Mouse (Mus musculus): ENCODE data around the gene Il17ra. TPM values are rescaled to one million over a fixed set of nuclear protein-coding genes. Genes with fewer than 3 reads are reported as not detected.

Il17ra gene
- polyA plus RNA-seq, 1 experiment = 10.8 TPM

- Histone ChIP-seq H3K27me3 (ENCODE audit: control insufficient read depth, insufficient read depth, insufficient read length) (no peaks in the 10 kb centered on the region), H3K79me3 (ENCODE audit: low read depth) (no peaks in the 10 kb centered on the region), H3K36me3 (ENCODE audit: control insufficient read depth, insufficient read depth) (no peaks in the 10 kb centered on the region), H3K79me2 (ENCODE audit: control insufficient read depth, insufficient read depth) (no peaks in the 10 kb centered on the region), H3ac (ENCODE audit: control insufficient read depth, insufficient read length, low read depth) (no peak overlapping the region), H3K4me3 (ENCODE audit: insufficient read depth, poor library complexity, severe bottlenecking) (no peak overlapping the region)
- TF ChIP-seq FOSL1 (IDR thresholded peaks at IDR 0.05; ENCODE audit: insufficient read depth, low read length, poor library complexity, severe bottlenecking) (no peak), CEBPB (IDR thresholded peaks at IDR 0.05; ENCODE audit: low read depth) (no peak), MYOG (IDR thresholded peaks at IDR 0.05; ENCODE audit: control insufficient read depth, extremely low read depth, insufficient read length) (no peak), MYOD1 (IDR thresholded peaks at IDR 0.05; ENCODE audit: control insufficient read depth, insufficient read length, low read depth) (no peak), CTCF (IDR thresholded peaks at IDR 0.05; ENCODE audit: control insufficient read depth, insufficient read depth, insufficient read length) (no peak), MAX (IDR thresholded peaks at IDR 0.05) (no peak), USF1 (IDR thresholded peaks at IDR 0.05; ENCODE audit: low read depth) (no peak)
Observed at GRCm38 (mm10) chr6:120508645-120509044, 45.6 kb downstream of the Il17ra start.

- Histone ChIP-seq H3K27me3 (ENCODE audit: control insufficient read depth, insufficient read depth, insufficient read length) (no peaks in the 10 kb centered on the region), H3K79me2 (ENCODE audit: control insufficient read depth, insufficient read depth) (no peaks in the 10 kb centered on the region), H3K36me3 (ENCODE audit: control insufficient read depth, insufficient read depth) (no peaks in the 10 kb centered on the region), H3K79me3 (ENCODE audit: low read depth) (no peaks in the 10 kb centered on the region), H3ac (ENCODE audit: control insufficient read depth, insufficient read length, low read depth) (no peak overlapping the region), H3K4me3 (ENCODE audit: insufficient read depth, poor library complexity, severe bottlenecking) (no peak overlapping the region)
- TF ChIP-seq MYOG (IDR thresholded peaks at IDR 0.05; ENCODE audit: control insufficient read depth, extremely low read depth, insufficient read length) (no peak), MYOD1 (IDR thresholded peaks at IDR 0.05; ENCODE audit: control insufficient read depth, insufficient read length, low read depth) (no peak), CEBPB (IDR thresholded peaks at IDR 0.05; ENCODE audit: low read depth) (no peak), USF1 (IDR thresholded peaks at IDR 0.05; ENCODE audit: low read depth) (no peak), FOSL1 (IDR thresholded peaks at IDR 0.05; ENCODE audit: insufficient read depth, low read length, poor library complexity, severe bottlenecking) (no peak), CTCF (IDR thresholded peaks at IDR 0.05; ENCODE audit: control insufficient read depth, insufficient read depth, insufficient read length) (no peak), MAX (IDR thresholded peaks at IDR 0.05) (no peak)
Observed at GRCm38 (mm10) chr6:120509975-120510374, 46.9 kb downstream of the Il17ra start.

- Histone ChIP-seq H3K4me3 (ENCODE audit: insufficient read depth, poor library complexity, severe bottlenecking) (no peak overlapping the region), H3ac (ENCODE audit: control insufficient read depth, insufficient read length, low read depth) (no peak overlapping the region)
Observed at GRCm38 (mm10) chr6:120510425-120510824, 47.4 kb downstream of the Il17ra start.

GRCm38 (mm10) chr6:120511212-120511611 lies 48.2 kb downstream of the Il17ra start:
- Histone ChIP-seq H3K79me3 (ENCODE audit: low read depth) (no peaks in the 10 kb centered on the region), H3K36me3 (ENCODE audit: control insufficient read depth, insufficient read depth) (no peaks in the 10 kb centered on the region), H3ac (ENCODE audit: control insufficient read depth, insufficient read length, low read depth) (no peak overlapping the region), H3K4me3 (ENCODE audit: insufficient read depth, poor library complexity, severe bottlenecking) (no peak overlapping the region), H3K27me3 (ENCODE audit: control insufficient read depth, insufficient read depth, insufficient read length) (no peaks in the 10 kb centered on the region), H3K79me2 (ENCODE audit: control insufficient read depth, insufficient read depth) (no peaks in the 10 kb centered on the region)
- TF ChIP-seq MYOD1 (IDR thresholded peaks at IDR 0.05; ENCODE audit: control insufficient read depth, insufficient read length, low read depth) (no peak), MAX (IDR thresholded peaks at IDR 0.05) (no peak), MYOG (IDR thresholded peaks at IDR 0.05; ENCODE audit: control insufficient read depth, extremely low read depth, insufficient read length) (no peak), CTCF (IDR thresholded peaks at IDR 0.05; ENCODE audit: control insufficient read depth, insufficient read depth, insufficient read length) (no peak), CEBPB (IDR thresholded peaks at IDR 0.05; ENCODE audit: low read depth) (no peak), USF1 (IDR thresholded peaks at IDR 0.05; ENCODE audit: low read depth) (no peak), FOSL1 (IDR thresholded peaks at IDR 0.05; ENCODE audit: insufficient read depth, low read length, poor library complexity, severe bottlenecking) (no peak)

More at GRCm38 (mm10) chr6:120510425-120510824, 47.4 kb downstream of the Il17ra start:
- H3K36me3 ChIP-seq (ENCODE audit: control insufficient read depth, insufficient read depth) = no peaks in the 10 kb centered on the region
- no peaks in the 10 kb centered on the region for H3K79me3 ChIP-seq (ENCODE audit: low read depth)
- no peaks in the 10 kb centered on the region for H3K27me3 ChIP-seq (ENCODE audit: control insufficient read depth, insufficient read depth, insufficient read length)
- H3K79me2 ChIP-seq (ENCODE audit: control insufficient read depth, insufficient read depth) = no peaks in the 10 kb centered on the region
- no peak for TF ChIP-seq FOSL1 (IDR thresholded peaks at IDR 0.05; ENCODE audit: insufficient read depth, low read length, poor library complexity, severe bottlenecking)
- TF ChIP-seq MYOD1 (IDR thresholded peaks at IDR 0.05; ENCODE audit: control insufficient read depth, insufficient read length, low read depth) = no peak
- no peak for TF ChIP-seq USF1 (IDR thresholded peaks at IDR 0.05; ENCODE audit: low read depth)
- no peak for TF ChIP-seq MAX (IDR thresholded peaks at IDR 0.05)
- TF ChIP-seq MYOG (IDR thresholded peaks at IDR 0.05; ENCODE audit: control insufficient read depth, extremely low read depth, insufficient read length) = no peak
- TF ChIP-seq CTCF (IDR thresholded peaks at IDR 0.05; ENCODE audit: control insufficient read depth, insufficient read depth, insufficient read length) = no peak
- no peak for TF ChIP-seq CEBPB (IDR thresholded peaks at IDR 0.05; ENCODE audit: low read depth)

DNA sequence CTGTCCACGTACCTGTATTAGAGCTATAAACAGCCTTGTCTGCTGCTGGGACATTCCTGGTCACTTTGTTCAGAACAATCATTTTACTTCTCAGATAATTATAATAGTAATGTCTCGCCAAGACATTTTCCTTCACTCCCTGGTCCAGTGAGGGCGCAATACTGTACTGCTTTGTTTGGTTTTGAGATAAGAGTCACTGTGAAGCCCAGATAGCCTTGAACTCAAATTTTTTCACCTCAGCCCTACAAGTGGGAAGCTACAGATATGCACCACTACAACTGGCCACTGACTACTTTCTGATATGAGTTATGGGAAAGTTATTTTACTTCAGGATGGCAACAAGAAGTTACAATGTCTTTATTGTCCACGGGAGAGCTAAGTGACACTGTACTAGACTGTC lies 53.4 kb downstream of the Il17ra start:
- Histone ChIP-seq H3K27me3 (ENCODE audit: control insufficient read depth, insufficient read depth, insufficient read length) (no peaks in the 10 kb centered on the region), H3K79me2 (ENCODE audit: control insufficient read depth, insufficient read depth) (no peaks in the 10 kb centered on the region), H3K79me3 (ENCODE audit: low read depth) (no peaks in the 10 kb centered on the region), H3ac (ENCODE audit: control insufficient read depth, insufficient read length, low read depth) (no peak overlapping the region), H3K36me3 (ENCODE audit: control insufficient read depth, insufficient read depth) (no peaks in the 10 kb centered on the region), H3K4me3 (ENCODE audit: insufficient read depth, poor library complexity, severe bottlenecking) (no peak overlapping the region)
- TF ChIP-seq USF1 (IDR thresholded peaks at IDR 0.05; ENCODE audit: low read depth) (no peak), MYOD1 (IDR thresholded peaks at IDR 0.05; ENCODE audit: control insufficient read depth, insufficient read length, low read depth) (no peak), FOSL1 (IDR thresholded peaks at IDR 0.05; ENCODE audit: insufficient read depth, low read length, poor library complexity, severe bottlenecking) (no peak), MYOG (IDR thresholded peaks at IDR 0.05; ENCODE audit: control insufficient read depth, extremely low read depth, insufficient read length) (no peak), MAX (IDR thresholded peaks at IDR 0.05) (no peak), CTCF (IDR thresholded peaks at IDR 0.05; ENCODE audit: control insufficient read depth, insufficient read depth, insufficient read length) (no peak), CEBPB (IDR thresholded peaks at IDR 0.05; ENCODE audit: low read depth) (no peak)

DNA sequence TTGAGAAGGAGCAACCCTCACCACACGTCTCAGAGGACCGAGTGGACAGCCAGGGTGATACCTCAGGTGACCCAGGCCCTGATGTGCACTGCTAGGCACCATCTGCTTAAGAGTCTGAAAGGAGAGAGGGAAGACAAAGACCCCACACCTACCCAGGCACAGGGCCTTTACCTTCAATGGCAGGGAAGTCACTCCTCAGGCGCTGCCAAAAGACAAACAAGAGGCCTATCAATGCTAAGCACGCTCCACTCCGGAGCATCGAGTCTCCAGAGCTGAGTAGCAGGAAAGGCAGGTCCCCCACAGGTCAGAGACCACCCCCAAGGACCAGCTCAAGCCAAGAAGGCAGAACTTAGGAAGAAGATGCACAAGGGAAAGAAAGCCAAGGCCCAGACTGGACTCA lies 53.8 kb downstream of the Il17ra start:
- Histone ChIP-seq H3ac (ENCODE audit: control insufficient read depth, insufficient read length, low read depth) (no peak overlapping the region), H3K27me3 (ENCODE audit: control insufficient read depth, insufficient read depth, insufficient read length) (no peaks in the 10 kb centered on the region), H3K79me3 (ENCODE audit: low read depth) (no peaks in the 10 kb centered on the region), H3K36me3 (ENCODE audit: control insufficient read depth, insufficient read depth) (no peaks in the 10 kb centered on the region), H3K79me2 (ENCODE audit: control insufficient read depth, insufficient read depth) (no peaks in the 10 kb centered on the region), H3K4me3 (ENCODE audit: insufficient read depth, poor library complexity, severe bottlenecking) (no peak overlapping the region)
- TF ChIP-seq USF1 (IDR thresholded peaks at IDR 0.05; ENCODE audit: low read depth) = no peak
- no peak for TF ChIP-seq FOSL1 (IDR thresholded peaks at IDR 0.05; ENCODE audit: insufficient read depth, low read length, poor library complexity, severe bottlenecking)
- no peak for TF ChIP-seq MAX (IDR thresholded peaks at IDR 0.05)
- TF ChIP-seq CTCF (IDR thresholded peaks at IDR 0.05; ENCODE audit: control insufficient read depth, insufficient read depth, insufficient read length) = no peak
- no peak for TF ChIP-seq MYOD1 (IDR thresholded peaks at IDR 0.05; ENCODE audit: control insufficient read depth, insufficient read length, low read depth)
- no peak for TF ChIP-seq MYOG (IDR thresholded peaks at IDR 0.05; ENCODE audit: control insufficient read depth, extremely low read depth, insufficient read length)
- TF ChIP-seq CEBPB (IDR thresholded peaks at IDR 0.05; ENCODE audit: low read depth) = no peak

All from C2C12 (cell line).